Mouse (Mus musculus): ENCODE data around the gene Rpl18. TPM values are rescaled to one million over a fixed set of nuclear protein-coding genes. Genes with fewer than 3 reads are reported as not detected.
A peak's percentile ranks its signal among the peaks of the same experiment; 100 is the strongest.

Rpl18 gene
- polyA plus RNA-seq (2016; fragmentation: Nextera tagmentation; extraction: Ambion mirVana) = 1,218 and 1,459 TPM in 2 replicates

- Histone ChIP-seq H3K36me3 (peaks cover 51% of the 10 kb centered on the region), H3K9me3 (replicated peaks) (no peaks in the 10 kb centered on the region), H3K4me3 (peak within 1 kb of the TSS; percentile 74), H3K27ac (peak within 1 kb of the TSS; percentile 77), H3K4me1 (peaks cover 49% of the 10 kb centered on the region), H3K27me3 (ENCODE audit: low read depth, poor library complexity, severe bottlenecking) (no peaks in the 10 kb centered on the region)
- DNase-seq (ENCODE audit: low spot score) = peak; percentile 95
- WGBS = 8% methylated on average over 34 of the region's 34 CpGs
Observed at GRCm38 (mm10) chr7:45715090-45715708, at the start of gene Rpl18. Gene Rpl18, plus strand, starts transcription at chr7:45715457.

GRCm38 (mm10) chr7:45666161-45666560, 49.1 kb upstream of the Rpl18 start, which contains the start of gene Fut2:
Gene Fut2, minus strand, starts transcription at chr7:45666394.
- H3K27me3 ChIP-seq (ENCODE audit: low read depth, poor library complexity, severe bottlenecking) = no peaks in the 10 kb centered on the region
- H3K9me3 ChIP-seq (replicated peaks) = no peaks in the 10 kb centered on the region
- WGBS = 85% methylated on average over 7 of the region's 7 CpGs
- peaks cover 20% of the 10 kb centered on the region for H3K4me1 ChIP-seq
- H3K36me3 ChIP-seq = no peaks in the 10 kb centered on the region
- DNase-seq (ENCODE audit: low spot score) = no peak
- peak within 1 kb of the TSS; percentile 27; the same call in 1 of the 2 replicates for H3K27ac ChIP-seq
- no peak within 1 kb of the TSS for H3K4me3 ChIP-seq

GRCm38 (mm10) chr7:45667761-45668160, 47.5 kb upstream of the Rpl18 start:
- Histone ChIP-seq H3K4me3 (no peak overlapping the region), H3K4me1 (peaks cover 20% of the 10 kb centered on the region), H3K27me3 (ENCODE audit: low read depth, poor library complexity, severe bottlenecking) (no peaks in the 10 kb centered on the region), H3K27ac (no peak overlapping the region), H3K9me3 (replicated peaks) (no peaks in the 10 kb centered on the region), H3K36me3 (no peaks in the 10 kb centered on the region)
- no peak for DNase-seq (ENCODE audit: low spot score)
- WGBS = 71% methylated on average over 14 of the region's 14 CpGs

DNA sequence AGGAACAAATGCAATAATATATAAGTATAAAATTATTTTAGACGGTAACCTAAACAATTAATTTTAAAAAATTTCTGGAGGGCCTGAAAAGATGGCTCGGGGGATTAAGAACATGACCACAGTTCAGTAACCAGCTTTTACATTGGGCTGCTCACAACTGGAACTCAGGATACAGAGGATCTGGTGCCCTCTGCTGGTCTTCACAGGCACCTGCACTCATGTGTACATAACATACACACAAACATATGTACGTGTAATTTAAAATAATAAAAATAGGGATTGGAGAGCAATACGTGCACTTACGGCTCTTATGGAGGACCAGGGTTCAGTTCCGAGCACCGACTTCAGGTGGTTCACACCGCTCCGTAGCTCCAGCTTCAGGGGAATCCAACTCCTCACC, 46.3 kb upstream of the Rpl18 start:
- H3K27ac ChIP-seq = no peak overlapping the region
- DNase-seq (ENCODE audit: low spot score) = no peak
- 96% methylated on average over 9 of the region's 9 CpGs for WGBS

GRCm38 (mm10) chr7:45677627-45678295, 37.5 kb upstream of the Rpl18 start:
- Histone ChIP-seq H3K4me1 (peaks cover 8% of the 10 kb centered on the region), H3K9me3 (replicated peaks) (no peaks in the 10 kb centered on the region), H3K4me3 (no peak overlapping the region), H3K36me3 (no peaks in the 10 kb centered on the region), H3K27ac (no peak overlapping the region), H3K27me3 (ENCODE audit: low read depth, poor library complexity, severe bottlenecking) (no peaks in the 10 kb centered on the region)
- WGBS = 75% methylated on average over 7 of the region's 7 CpGs
- no peak for DNase-seq (ENCODE audit: low spot score)

More for the DNA sequence above, 46.3 kb upstream of the Rpl18 start:
- Histone ChIP-seq H3K36me3 (no peaks in the 10 kb centered on the region), H3K27me3 (ENCODE audit: low read depth, poor library complexity, severe bottlenecking) (no peaks in the 10 kb centered on the region), H3K4me1 (peaks cover 20% of the 10 kb centered on the region), H3K9me3 (replicated peaks) (no peaks in the 10 kb centered on the region), H3K4me3 (no peak overlapping the region)

DNA sequence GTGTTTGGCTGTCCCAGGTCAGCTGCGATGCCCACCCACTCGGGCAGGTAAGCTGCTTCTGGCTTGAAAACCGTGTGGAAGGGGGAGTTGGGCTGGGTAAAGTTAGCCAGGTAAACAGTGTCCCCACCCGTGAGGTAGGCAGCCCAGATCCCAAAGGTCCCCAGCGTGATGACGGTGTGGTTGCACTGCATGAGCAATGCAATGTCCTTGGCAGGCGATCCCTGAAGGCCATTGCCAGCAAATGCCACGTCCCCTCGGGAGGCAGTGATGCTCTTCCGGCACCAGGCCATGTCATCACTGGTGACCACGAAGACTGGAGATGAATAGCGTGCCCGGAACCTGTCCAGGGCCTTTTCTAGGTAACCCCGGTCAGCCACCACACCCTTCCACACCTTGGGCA, 36.7 kb upstream of the Rpl18 start:
- H3K27ac ChIP-seq = no peak overlapping the region
- WGBS = 96% methylated on average over 14 of the region's 14 CpGs
- H3K36me3 ChIP-seq = no peaks in the 10 kb centered on the region
- no peaks in the 10 kb centered on the region for H3K9me3 ChIP-seq (replicated peaks)
- H3K4me3 ChIP-seq = no peak overlapping the region
- DNase-seq (ENCODE audit: low spot score) = no peak
- H3K27me3 ChIP-seq (ENCODE audit: low read depth, poor library complexity, severe bottlenecking) = no peaks in the 10 kb centered on the region
- H3K4me1 ChIP-seq = peaks cover 15% of the 10 kb centered on the region

- H3K27ac ChIP-seq = no peak overlapping the region
- H3K27me3 ChIP-seq (ENCODE audit: low read depth, poor library complexity, severe bottlenecking) = no peaks in the 10 kb centered on the region
- H3K9me3 ChIP-seq (replicated peaks) = no peaks in the 10 kb centered on the region
- no peaks in the 10 kb centered on the region for H3K36me3 ChIP-seq
- no peak for DNase-seq (ENCODE audit: low spot score)
- peaks cover 27% of the 10 kb centered on the region for H3K4me1 ChIP-seq
- 87% methylated on average over 14 of the region's 14 CpGs for WGBS
- no peak overlapping the region for H3K4me3 ChIP-seq
Observed at GRCm38 (mm10) chr7:45679966-45680621, 35.2 kb upstream of the Rpl18 start.

DNA sequence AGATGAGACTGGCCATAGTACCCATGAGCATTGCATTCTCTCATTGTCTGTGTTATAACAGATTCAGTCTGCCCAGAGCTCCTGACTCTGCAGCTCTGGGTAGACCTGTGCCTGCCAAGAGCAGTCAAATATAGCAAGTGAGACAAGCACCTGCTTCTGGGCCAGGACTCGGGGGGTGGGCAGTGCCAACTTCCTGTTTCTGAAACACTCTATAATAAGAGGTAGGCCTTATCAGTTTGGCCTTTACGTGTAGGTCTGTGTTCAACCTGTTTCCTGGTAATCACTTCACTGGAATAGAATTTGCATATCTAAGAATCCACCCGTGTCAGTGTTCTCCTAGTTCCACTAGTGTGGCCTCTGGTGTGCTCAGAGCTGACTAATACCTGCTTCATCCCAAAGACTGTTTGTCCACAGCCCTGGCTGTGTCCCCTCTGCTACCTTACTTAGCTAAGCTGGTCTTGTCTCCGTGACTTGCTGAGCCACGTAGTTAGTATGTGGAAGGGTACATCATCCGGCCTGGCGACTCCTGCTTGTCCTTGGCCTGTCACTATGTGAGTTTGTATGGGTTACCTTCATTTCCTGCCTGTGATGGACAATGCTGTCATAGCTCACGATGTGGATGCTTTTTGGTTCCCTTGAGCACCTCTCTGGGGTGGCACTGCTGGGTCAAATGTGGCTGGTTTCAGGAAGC, 34.1 kb upstream of the Rpl18 start:
- no peaks in the 10 kb centered on the region for H3K27me3 ChIP-seq (ENCODE audit: low read depth, poor library complexity, severe bottlenecking)
- 86% methylated on average over 8 of the region's 8 CpGs for WGBS
- no peaks in the 10 kb centered on the region for H3K36me3 ChIP-seq
- no peak overlapping the region for H3K4me3 ChIP-seq
- no peak overlapping the region for H3K27ac ChIP-seq
- no peaks in the 10 kb centered on the region for H3K9me3 ChIP-seq (replicated peaks)
- peaks cover 38% of the 10 kb centered on the region for H3K4me1 ChIP-seq
- no peak for DNase-seq (ENCODE audit: low spot score)

GRCm38 (mm10) chr7:45682144-45683126, 32.8 kb upstream of the Rpl18 start:
- H3K4me3 ChIP-seq = peak overlapping the region; percentile 20; the same call in 1 of the 2 replicates
- no peaks in the 10 kb centered on the region for H3K27me3 ChIP-seq (ENCODE audit: low read depth, poor library complexity, severe bottlenecking)
- DNase-seq (ENCODE audit: low spot score) = peak; percentile 96
- WGBS = 31% methylated on average over 14 of the region's 14 CpGs
- H3K4me1 ChIP-seq = peaks cover 43% of the 10 kb centered on the region
- H3K27ac ChIP-seq = peak overlapping the region; percentile 84
- H3K9me3 ChIP-seq (replicated peaks) = no peaks in the 10 kb centered on the region
- no peaks in the 10 kb centered on the region for H3K36me3 ChIP-seq

DNA sequence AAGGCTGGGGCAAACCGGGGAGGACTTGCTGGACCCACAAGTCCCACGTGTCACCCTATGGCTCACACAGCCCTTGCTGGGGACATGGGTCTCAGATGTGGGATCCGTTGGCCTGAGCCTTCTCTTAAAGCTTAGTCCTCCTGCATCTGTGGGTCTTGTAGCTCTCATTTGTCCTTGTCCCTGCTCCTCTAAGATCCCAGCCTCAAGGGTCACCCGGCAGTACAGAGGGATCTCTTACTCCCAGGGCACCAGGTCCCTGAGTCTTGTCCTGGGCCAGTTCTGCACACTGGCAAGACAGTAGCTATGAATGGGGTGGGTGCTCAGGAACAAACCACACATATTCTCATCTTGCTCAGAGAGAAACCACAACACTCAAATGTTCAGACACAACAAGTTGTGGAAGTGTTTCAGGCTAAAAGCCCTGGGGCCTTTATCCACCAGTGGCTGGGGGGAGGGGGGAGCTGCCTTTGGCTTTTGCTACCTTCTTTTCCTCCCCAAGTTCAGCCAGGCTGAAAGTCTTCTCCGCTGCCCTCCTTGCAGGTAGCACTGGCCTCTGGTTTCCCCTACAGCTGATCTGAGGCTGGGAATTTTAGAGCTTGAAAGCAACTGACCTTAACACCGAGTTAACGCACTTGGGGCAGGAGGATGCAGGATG, 31.7 kb upstream of the Rpl18 start, which contains the start of gene Ntn5:
Gene Ntn5 (plus strand): TSS at position 627 of the 655 bp plus-strand sequence.
- Histone ChIP-seq H3K4me3 (peak within 1 kb of the TSS; percentile 20; the same call in 1 of the 2 replicates), H3K27me3 (ENCODE audit: low read depth, poor library complexity, severe bottlenecking) (no peaks in the 10 kb centered on the region), H3K4me1 (peaks cover 43% of the 10 kb centered on the region), H3K36me3 (no peaks in the 10 kb centered on the region), H3K27ac (peak within 1 kb of the TSS; percentile 84), H3K9me3 (replicated peaks) (no peaks in the 10 kb centered on the region)
- DNase-seq (ENCODE audit: low spot score) = no peak
- 72% methylated on average over 7 of the region's 7 CpGs for WGBS

DNA sequence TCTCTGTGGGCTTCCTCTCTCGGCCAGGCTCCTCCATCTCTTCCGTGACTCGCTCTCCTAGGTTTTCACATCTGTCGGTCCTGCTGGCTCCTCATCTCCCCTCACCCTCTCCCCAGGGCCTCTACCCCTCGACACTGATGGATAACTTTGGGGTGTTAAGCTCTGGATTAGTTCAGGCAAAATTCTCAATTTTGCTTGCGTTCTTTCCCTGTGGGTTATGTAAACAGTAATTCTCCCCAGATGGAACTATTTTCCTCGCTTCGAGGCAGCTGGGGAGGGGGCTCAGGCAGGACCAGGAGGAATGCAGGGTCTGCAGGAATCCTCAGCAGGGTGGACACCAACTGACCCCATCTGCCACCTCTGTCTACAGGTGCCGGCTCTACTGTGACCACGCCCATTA, 29.4 kb upstream of the Rpl18 start:
- Histone ChIP-seq H3K9me3 (replicated peaks) (no peaks in the 10 kb centered on the region), H3K27me3 (ENCODE audit: low read depth, poor library complexity, severe bottlenecking) (no peaks in the 10 kb centered on the region), H3K27ac (peak overlapping the region; percentile 54), H3K4me1 (peaks cover 54% of the 10 kb centered on the region), H3K4me3 (peak overlapping the region; percentile 9; the same call in 1 of the 2 replicates), H3K36me3 (no peaks in the 10 kb centered on the region)
- 39% methylated on average over 10 of the region's 10 CpGs for WGBS
- no peak for DNase-seq (ENCODE audit: low spot score)

Data from limb, embryonic 10.5 days (tissue).